Mouse (Mus musculus): Measurements from ENCODE around the gene Snx6.

DNA sequence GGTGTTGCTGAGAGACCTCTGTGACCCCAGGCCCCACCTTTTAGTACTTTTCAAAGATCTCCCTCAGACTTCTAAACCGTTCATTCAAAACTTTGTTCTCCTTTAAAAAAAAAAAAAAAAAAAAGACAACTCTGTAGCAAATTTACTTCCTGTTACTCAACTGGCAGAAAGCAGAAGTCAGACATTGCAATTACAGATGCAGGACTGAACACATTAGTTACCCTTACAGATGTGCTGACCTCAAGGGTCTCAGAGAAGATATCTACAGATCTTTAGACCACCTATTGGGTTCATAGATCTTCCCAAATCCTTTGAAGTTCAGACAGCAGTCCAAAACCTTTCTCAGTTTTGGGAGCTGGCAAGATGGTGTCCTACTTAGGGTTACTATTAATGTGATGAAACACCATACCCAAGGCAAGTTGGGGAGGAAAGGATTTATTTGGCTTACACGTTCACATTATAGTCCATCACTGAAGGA, 25.2 kb upstream of the Snx6 start:
- TF ChIP-seq TAL1 (IDR thresholded peaks at IDR 0.05; ENCODE audit: low read length) (no peak), GATA1 (IDR thresholded peaks at IDR 0.05; ENCODE audit: low read length) (no peak)
